Mouse (Mus musculus): ENCODE measurements around the gene Gm49354.
"Not testable (repeated sequence)": the region's sequence is repeated elsewhere in the genome, so short reads cannot be mapped to it uniquely, and the experiment has no call there.

DNA sequence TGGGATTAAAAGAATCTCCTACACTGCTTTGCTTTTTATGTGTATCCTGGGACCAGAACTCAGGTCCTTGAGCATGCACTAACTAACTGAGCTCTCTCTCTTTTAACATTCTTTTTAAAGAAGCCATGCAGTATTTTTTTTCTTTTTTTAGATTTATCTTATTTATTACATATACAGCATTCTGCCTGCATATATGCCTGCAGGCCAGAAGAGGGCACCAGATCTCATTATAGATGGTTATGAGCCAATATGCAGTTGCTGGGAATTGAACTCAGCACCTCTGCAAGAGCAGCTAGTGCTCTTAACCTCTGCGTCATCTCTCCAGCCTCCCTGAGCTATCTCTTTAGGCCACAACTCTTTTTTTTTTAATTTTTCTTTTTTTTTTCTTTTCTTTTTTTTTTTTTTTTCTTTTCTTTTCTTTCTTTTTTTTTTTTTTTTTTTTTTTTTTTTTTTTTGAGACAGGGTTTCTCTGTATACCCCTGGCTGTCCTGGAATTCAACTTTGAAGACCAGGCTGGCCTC, 2.2 kb downstream of the Gm49354 start:
- peak; percentile 53 for TF ChIP-seq CTCF (IDR thresholded peaks at IDR 0.05; ENCODE audit: low read depth)
- not testable (repeated sequence) for TF ChIP-seq EP300 (IDR thresholded peaks at IDR 0.05; ENCODE audit: low read depth)

Measured in liver, postnatal 0 days (tissue).